Mouse (Mus musculus) layer of hippocampus, postnatal 36 days (tissue): ENCODE measurements at regions not wholly inside any gene's neighbourhood (a gene's known extent, or its start where the extent isn't known, plus 50 kb on each side); places are given as distances from the start of the nearest gene placed in this dataset.

Experiments
- DNase-seq, 2 experiments: peaks; one replicate each; pipeline ENCODE4 v3.0.0; 2022

DNA sequence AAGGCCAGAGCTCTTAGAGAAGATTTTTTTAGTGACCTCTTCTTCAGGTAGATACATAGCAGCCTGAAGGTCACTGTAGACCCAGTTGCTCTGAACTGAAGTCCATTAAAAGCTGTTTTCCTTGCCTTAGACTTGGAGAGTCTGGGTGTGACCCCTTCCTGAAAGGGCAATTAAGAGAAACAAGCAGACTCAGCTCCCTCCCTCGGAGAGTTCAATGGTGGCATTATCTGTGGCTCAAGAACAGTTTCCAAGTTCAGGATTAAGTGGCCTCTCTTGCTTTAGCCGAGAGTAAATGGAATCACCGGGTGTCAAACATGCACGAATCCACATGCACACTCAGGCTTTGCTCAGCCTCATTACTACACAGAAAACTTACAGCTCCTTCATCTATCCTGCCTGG, 53.2 kb upstream of the Id4 start:
- DNase-seq = no peak
